ENCODE assay signal across 21 mouse cellular contexts in the genomic region with DNA sequence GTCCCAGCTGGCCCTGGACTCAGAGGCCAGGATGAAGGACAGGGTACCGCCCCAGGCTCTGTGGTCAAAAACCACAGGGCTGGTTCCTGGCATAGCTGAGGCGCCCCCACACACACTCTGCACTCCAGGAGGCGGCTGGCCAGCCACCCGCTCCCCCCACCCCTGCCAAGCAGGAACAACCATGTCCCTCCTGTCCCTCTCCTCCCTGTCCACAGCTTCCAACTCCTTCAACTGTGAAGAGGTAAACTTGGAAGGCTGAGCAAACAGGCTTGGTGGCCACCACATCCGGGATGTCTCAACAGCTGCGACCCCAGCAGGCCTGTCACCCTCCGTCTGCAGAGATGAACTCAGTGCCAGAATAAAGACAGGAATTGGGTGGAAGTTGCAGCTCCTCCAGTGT. TPM values are rescaled to one million over a fixed set of nuclear protein-coding genes. Genes with fewer than 3 reads are reported as not detected.
DNase-seq lines count a peak whose midpoint lies in the region; ATAC-seq and TF ChIP-seq lines count a peak whose summit lies in the region.
"Had no signal": no experiment of that assay in that cellular context is flagged by ENCODE, and none has a peak within 500 bp of the region (broad histone marks: within the 10 kb centered on the region; RNA-seq: fewer than 3 reads in every experiment).

No protein-coding gene starts in this region.

- H3K27me3 ChIP-seq in kidney, embryonic 14.5 days (ENCODE audit: control insufficient read depth, insufficient read depth, low read length), result no peaks in the 10 kb centered on the region
- H3K27me3 ChIP-seq in myocyte (ENCODE audit: control insufficient read depth, insufficient read depth, insufficient read length), result no peaks in the 10 kb centered on the region
- H3K27me3 ChIP-seq: limb, embryonic 12.5 days; midbrain, embryonic 12.5 days; neural tube, embryonic 13.5 days; stomach, embryonic 15.5 days had no signal

- no peaks in the 10 kb centered on the region for H3K36me3 ChIP-seq in kidney, embryonic 14.5 days (ENCODE audit: control insufficient read depth, insufficient read depth, low read length)
- H3K36me3 ChIP-seq in myocyte (ENCODE audit: control insufficient read depth, insufficient read depth), result no peaks in the 10 kb centered on the region
- H3K36me3 ChIP-seq: limb, embryonic 12.5 days; midbrain, embryonic 12.5 days; neural tube, embryonic 13.5 days; stomach, embryonic 15.5 days had no signal

- no peaks in the 10 kb centered on the region for H3K79me2 ChIP-seq in myocyte (ENCODE audit: control insufficient read depth, insufficient read depth)

- TF ChIP-seq POLR2A in myocyte (IDR thresholded peaks at IDR 0.05; ENCODE audit: insufficient read length, low read depth), result no peak

- H3K9ac ChIP-seq in kidney, embryonic 14.5 days (ENCODE audit: low read depth, low read length), result no peak overlapping the region
- H3K9ac ChIP-seq: forebrain, postnatal 0 days; limb, embryonic 12.5 days; midbrain, embryonic 12.5 days; neural tube, embryonic 13.5 days; stomach, embryonic 15.5 days had no signal

- no peak overlapping the region for H3K27ac ChIP-seq in kidney, embryonic 14.5 days (ENCODE audit: low read depth, low read length)
- H3K27ac ChIP-seq: limb, embryonic 12.5 days; midbrain, embryonic 12.5 days; neural tube, embryonic 13.5 days; stomach, embryonic 15.5 days had no signal

- no peaks in the 10 kb centered on the region for H3K4me1 ChIP-seq in kidney, embryonic 14.5 days (ENCODE audit: control insufficient read depth, insufficient read depth, low read length)
- H3K4me1 ChIP-seq: limb, embryonic 12.5 days; midbrain, embryonic 12.5 days; neural tube, embryonic 13.5 days had no signal

- WGBS in kidney, embryonic 14.5 days, result 60% methylated on average over 7 of the region's 7 CpGs

- ATAC-seq in kidney, embryonic 14.5 days (ENCODE audit: low FRiP score, low TSS enrichment), result 0 out of 2 replicates have a peak, but pooled peaks have one; percentile 28
- ATAC-seq: forebrain, postnatal 0 days had no signal

- no peak for DNase-seq in kidney, adult 11 months
- peak; percentile 18 for DNase-seq in lung, postnatal 36 days
- no peak for DNase-seq in lung, postnatal 14 days
- DNase-seq in urinary bladder, postnatal 4 days (ENCODE audit: low spot score in 2 of 2), result no peak
- no peak for DNase-seq in adrenal gland, postnatal 14 days
- DNase-seq: cerebellum, adult 11-12 months; embryo, embryonic 11 days; forebrain, postnatal 0 days; gastrocnemius, postnatal 25 days; heart, postnatal 14 days; layer of hippocampus, postnatal 36 days had no signal

- H3K4me2 ChIP-seq in kidney, embryonic 14.5 days (replicated peaks; ENCODE audit: low read depth, low read length), result no peak overlapping the region
- H3K4me2 ChIP-seq in myocyte (ENCODE audit: low read depth), result no peak overlapping the region
- H3K4me2 ChIP-seq: limb, embryonic 12.5 days; midbrain, embryonic 12.5 days; neural tube, embryonic 13.5 days; stomach, embryonic 15.5 days had no signal

- H3K9me3 ChIP-seq in kidney, embryonic 14.5 days (ENCODE audit: control insufficient read depth, low read length), result no peaks in the 10 kb centered on the region
- H3K9me3 ChIP-seq: limb, embryonic 12.5 days; midbrain, embryonic 12.5 days; neural tube, embryonic 13.5 days; stomach, embryonic 15.5 days had no signal

- H3ac ChIP-seq in myocyte (ENCODE audit: control insufficient read depth, insufficient read length), result no peak overlapping the region

- no peak overlapping the region for H3K4me3 ChIP-seq in kidney, embryonic 14.5 days (ENCODE audit: low read length)
- no peak overlapping the region for H3K4me3 ChIP-seq in myocyte
- H3K4me3 ChIP-seq: erythroblast, embryonic 14.5 days; limb, embryonic 12.5 days; midbrain, embryonic 12.5 days; neural tube, embryonic 13.5 days; stomach, embryonic 15.5 days had no signal

TF ChIP-seq in myocyte, 11 proteins besides CTCF, POLR2A, EP300 and RAD21:
- TF ChIP-seq MYOD1 (IDR thresholded peaks at IDR 0.05; ENCODE audit: control insufficient read depth in 1 of 3, insufficient read length in 2 of 3, low read depth in 2 of 3) (peak in 1 of 3 experiments; percentile 64), REST (IDR thresholded peaks at IDR 0.05; ENCODE audit: insufficient read depth, insufficient read length) (no peak), TCF12 (IDR thresholded peaks at IDR 0.05; ENCODE audit: insufficient read depth, poor library complexity, severe bottlenecking) (no peak), USF1 (IDR thresholded peaks at IDR 0.05; ENCODE audit: low read depth) (no peak), E2F4 (IDR thresholded peaks at IDR 0.05; ENCODE audit: insufficient read depth) (no peak), POLR2AphosphoS2 (IDR thresholded peaks at IDR 0.05; ENCODE audit: insufficient read length, low read depth) (no peak), MYOG (IDR thresholded peaks at IDR 0.05; ENCODE audit: control insufficient read depth in 1 of 3, insufficient read depth in 1 of 3, insufficient read length in 2 of 3, low read depth in 2 of 3) (peak in 2 of 3 experiments; percentile 19 to 75), SRF (IDR thresholded peaks at IDR 0.05; ENCODE audit: control insufficient read depth, insufficient read length, low read depth) (no peak)

RNA-seq across cellular contexts. Expression of a gene that starts 2.9 kb away (rescaled TPM):
- 0.01 TPM in 2 replicates for polyA plus RNA-seq in kidney, embryonic 14.5 days (2014; fragmentation: Nextera tagmentation; extraction: Ambion mirVana)
- 0.01 TPM for polyA plus RNA-seq in myocyte (2012; fragmentation: generic; extraction: Trizol)
- total RNA-seq in adrenal gland, postnatal 14 days (2021), result not detected in 2 replicates
- total RNA-seq: CH12.LX; forebrain, postnatal 0 days; gastrocnemius, postnatal 25 days; layer of hippocampus, postnatal 36 days had no signal
- polyA plus RNA-seq: erythroblast, embryonic 14.5 days; large intestine, adult 2 months; liver, embryonic 16.5 days had no signal

RNA-seq across cellular contexts. Expression of a gene that starts 47.2 kb away (rescaled TPM):
- polyA plus RNA-seq in kidney, embryonic 14.5 days (2014; fragmentation: Nextera tagmentation; extraction: Ambion mirVana), result not detected in 2 replicates
- polyA plus RNA-seq in myocyte (2012; fragmentation: generic; extraction: Trizol), result not detected
- total RNA-seq in adrenal gland, postnatal 14 days (2021), result not detected in 2 replicates
- total RNA-seq: CH12.LX; forebrain, postnatal 0 days; gastrocnemius, postnatal 25 days; layer of hippocampus, postnatal 36 days had no signal
- polyA plus RNA-seq: erythroblast, embryonic 14.5 days; forebrain, postnatal 0 days; limb, embryonic 12.5 days; liver, embryonic 16.5 days; midbrain, embryonic 12.5 days; neural tube, embryonic 13.5 days had no signal
